In genomic region chr13:83872143-83872819, GRCm38 (mm10) we compare ENCODE assay signal across 18 mouse cellular contexts.
A peak's percentile ranks its signal among the peaks of the same experiment; 100 is the strongest.
DNase-seq lines count a peak whose midpoint lies in the region; ATAC-seq and TF ChIP-seq lines count a peak whose summit lies in the region.
"Had no signal": no experiment of that assay in that cellular context is flagged by ENCODE, and none has a peak within 500 bp of the region (broad histone marks: within the 10 kb centered on the region; RNA-seq: fewer than 3 reads in every experiment).

No protein-coding gene starts in this region.

- no peak for DNase-seq in midbrain, embryonic 11.5 days (ENCODE audit: low spot score, missing footprints)
- DNase-seq in forebrain, postnatal 0 days, result no peak
- DNase-seq in hindbrain, postnatal 0 days (ENCODE audit: low spot score), result no peak
- peak; percentile 64 for DNase-seq in retina, embryonic 14.5 days (ENCODE audit: low spot score)
- no peak for DNase-seq in right cerebral cortex, postnatal 36 days (ENCODE audit: low spot score in 2 of 2)
- no peak for DNase-seq in thymus, postnatal 14 days
- no peak for DNase-seq in layer of hippocampus, postnatal 25 days (ENCODE audit: extremely low spot score in 1 of 2, low spot score in 1 of 2)
- DNase-seq: adrenal gland, postnatal 36 days; gastrocnemius, adult 2 months; heart, postnatal 10 days; kidney, adult 2 months; kidney, postnatal 10 days; liver, postnatal 0 days; lung, postnatal 14 days had no signal

- peaks cover 18% of the 10 kb centered on the region for H3K4me1 ChIP-seq in midbrain, embryonic 12.5 days
- H3K4me1 ChIP-seq in midbrain, embryonic 11.5 days (ENCODE audit: control insufficient read depth, insufficient read depth, low read length), result peaks cover 16% of the 10 kb centered on the region
- peaks cover 5% of the 10 kb centered on the region; the same call in 1 of the 2 replicates for H3K4me1 ChIP-seq in forebrain, postnatal 0 days (ENCODE audit: insufficient read depth)
- H3K4me1 ChIP-seq in hindbrain, postnatal 0 days (ENCODE audit: insufficient read depth, low read length), result peaks cover 6% of the 10 kb centered on the region

- TF ChIP-seq CTCF in forebrain, postnatal 0 days (IDR thresholded peaks at IDR 0.05; ENCODE audit: low read depth), result no peak
- no peak for TF ChIP-seq CTCF in hindbrain, postnatal 0 days (IDR thresholded peaks at IDR 0.05; ENCODE audit: low read depth)

- no peaks in the 10 kb centered on the region for H3K9me3 ChIP-seq in midbrain, embryonic 12.5 days
- H3K9me3 ChIP-seq in midbrain, embryonic 11.5 days (ENCODE audit: control insufficient read depth, low read length), result no peaks in the 10 kb centered on the region
- no peaks in the 10 kb centered on the region for H3K9me3 ChIP-seq in forebrain, postnatal 0 days (ENCODE audit: low read length)
- H3K9me3 ChIP-seq in hindbrain, postnatal 0 days (ENCODE audit: low read length), result no peaks in the 10 kb centered on the region
- H3K9me3 ChIP-seq: G1E had no signal

- H3K27me3 ChIP-seq in midbrain, embryonic 12.5 days, result no peaks in the 10 kb centered on the region
- H3K27me3 ChIP-seq in midbrain, embryonic 11.5 days (ENCODE audit: control insufficient read depth, insufficient read depth, low read length), result no peaks in the 10 kb centered on the region
- no peaks in the 10 kb centered on the region for H3K27me3 ChIP-seq in forebrain, postnatal 0 days (ENCODE audit: insufficient read depth, low read length)
- no peaks in the 10 kb centered on the region for H3K27me3 ChIP-seq in hindbrain, postnatal 0 days (ENCODE audit: insufficient read depth, low read length)

- no peak overlapping the region for H3K9ac ChIP-seq in midbrain, embryonic 12.5 days (replicated peaks)
- H3K9ac ChIP-seq in midbrain, embryonic 11.5 days (ENCODE audit: low read length), result no peak overlapping the region
- H3K9ac ChIP-seq in forebrain, postnatal 0 days, result no peak overlapping the region
- no peak overlapping the region for H3K9ac ChIP-seq in hindbrain, postnatal 0 days (replicated peaks; ENCODE audit: low read length)
- H3K9ac ChIP-seq: liver, postnatal 0 days had no signal

- no peak overlapping the region for H3K4me3 ChIP-seq in midbrain, embryonic 12.5 days
- no peak overlapping the region for H3K4me3 ChIP-seq in midbrain, embryonic 11.5 days (ENCODE audit: low read depth, low read length)
- no peak overlapping the region for H3K4me3 ChIP-seq in forebrain, postnatal 0 days (ENCODE audit: low read depth, low read length)
- H3K4me3 ChIP-seq in hindbrain, postnatal 0 days (ENCODE audit: low read length), result no peak overlapping the region
- H3K4me3 ChIP-seq: gastrocnemius, adult 2 months; myocyte had no signal

- H3K36me3 ChIP-seq in midbrain, embryonic 12.5 days, result no peaks in the 10 kb centered on the region
- no peaks in the 10 kb centered on the region for H3K36me3 ChIP-seq in midbrain, embryonic 11.5 days (ENCODE audit: control insufficient read depth, insufficient read depth, low read length)
- H3K36me3 ChIP-seq in forebrain, postnatal 0 days (ENCODE audit: insufficient read depth), result no peaks in the 10 kb centered on the region
- H3K36me3 ChIP-seq in hindbrain, postnatal 0 days (ENCODE audit: insufficient read depth, low read length), result no peaks in the 10 kb centered on the region
- H3K36me3 ChIP-seq: G1E had no signal

- WGBS in midbrain, embryonic 12.5 days, result 45% methylated on average over 3 of the region's 3 CpGs
- 52% methylated on average over 3 of the region's 3 CpGs for WGBS in midbrain, embryonic 11.5 days
- 29% methylated on average over 3 of the region's 3 CpGs for WGBS in forebrain, postnatal 0 days
- WGBS in hindbrain, postnatal 0 days, result 36% methylated on average over 3 of the region's 3 CpGs

- no peak overlapping the region for H3K4me2 ChIP-seq in midbrain, embryonic 12.5 days (replicated peaks)
- H3K4me2 ChIP-seq in midbrain, embryonic 11.5 days, result no peak overlapping the region
- no peak overlapping the region for H3K4me2 ChIP-seq in forebrain, postnatal 0 days (ENCODE audit: low read depth)
- H3K4me2 ChIP-seq in hindbrain, postnatal 0 days (ENCODE audit: low read depth, low read length), result 0 out of 2 replicates have a peak overlapping the region, but pooled peaks have one; percentile 7
- H3K4me2 ChIP-seq: heart, embryonic 11.5 days had no signal

- H3K27ac ChIP-seq in midbrain, embryonic 12.5 days (replicated peaks), result peak overlapping the region; percentile 81
- H3K27ac ChIP-seq in midbrain, embryonic 11.5 days (ENCODE audit: low read depth, low read length), result no peak overlapping the region
- 0 out of 2 replicates have a peak overlapping the region, but pooled peaks have one; percentile 29 for H3K27ac ChIP-seq in forebrain, postnatal 0 days (ENCODE audit: low read depth, low read length)
- peak overlapping the region; percentile 64; the same call in 1 of the 2 replicates for H3K27ac ChIP-seq in hindbrain, postnatal 0 days
- H3K27ac ChIP-seq: gastrocnemius, adult 2 months had no signal

- no peak for ATAC-seq in midbrain, embryonic 12.5 days (ENCODE audit: low FRiP score, low read depth)
- ATAC-seq in midbrain, embryonic 11.5 days (ENCODE audit: low FRiP score), result no peak
- ATAC-seq in forebrain, postnatal 0 days, result no peak
- no peak; the same call in 1 of the 2 replicates for ATAC-seq in hindbrain, postnatal 0 days
- ATAC-seq: liver, postnatal 0 days had no signal
